Mouse (Mus musculus) stomach, postnatal 0 days (tissue): ENCODE data around the gene Mfn1.

Experiments used
- CTCF ChIP-seq: IDR thresholded peaks from 2 replicates; pipeline ENCODE4 v1.5.1; 2016; ENCODE audit warnings: antibody characterized with exemption, low read depth, mild to moderate bottlenecking, moderate library complexity
- EP300 ChIP-seq: optimal IDR thresholded peaks from 2 replicates; pipeline ENCODE3; 2016; ENCODE audit warnings: antibody characterized with exemption

GRCm38 (mm10) chr3:32495088-32495770 lies 34.0 kb upstream of the Mfn1 start:
- TF ChIP-seq EP300: no peak
- TF ChIP-seq CTCF: no peak
